Comparison of ENCODE assay signal across 9 mouse cellular contexts in the genomic region with DNA sequence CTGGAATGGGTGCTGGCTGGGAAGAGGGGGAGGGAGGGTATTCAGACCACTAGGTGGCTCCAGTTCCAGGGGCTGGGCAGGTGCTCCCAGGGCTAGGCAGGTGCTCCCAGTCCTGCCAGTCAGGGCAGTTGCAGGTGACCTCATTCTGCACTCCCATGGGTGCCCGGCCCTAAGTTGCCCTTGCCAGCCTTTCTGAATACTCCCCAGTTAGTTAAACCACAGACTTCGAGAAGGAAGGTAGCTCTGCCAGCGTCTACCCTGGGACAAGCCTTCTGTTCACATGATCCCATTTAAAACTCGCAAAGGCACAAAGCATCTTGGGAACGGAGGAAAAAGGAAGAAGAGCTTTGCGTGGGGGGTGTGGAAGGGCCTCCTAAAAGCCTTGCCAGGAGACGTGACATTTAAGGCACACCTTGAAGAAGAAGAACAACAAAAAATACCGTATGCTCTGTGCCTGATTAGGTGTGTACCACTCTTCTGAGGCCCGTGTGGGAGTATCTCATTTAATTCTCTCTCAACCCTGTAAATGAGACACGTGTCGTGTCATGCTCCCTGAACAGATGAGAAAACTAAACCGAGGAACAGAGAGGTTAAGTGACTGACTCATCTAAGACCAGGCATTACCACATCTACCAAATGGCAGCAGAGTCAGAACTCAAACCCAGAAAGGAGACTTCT. TPM values are rescaled to one million over a fixed set of nuclear protein-coding genes. Genes with fewer than 3 reads are reported as not detected.
DNase-seq lines count a peak whose midpoint lies in the region; ATAC-seq and TF ChIP-seq lines count a peak whose summit lies in the region.
"Had no signal": no experiment of that assay in that cellular context is flagged by ENCODE, and none has a peak within 500 bp of the region (broad histone marks: within the 10 kb centered on the region; RNA-seq: fewer than 3 reads in every experiment).

No protein-coding gene starts in this region.

- no peaks in the 10 kb centered on the region for H3K36me3 ChIP-seq in heart, postnatal 0 days (replicated peaks; ENCODE audit: control insufficient read depth, insufficient read depth, low read length)
- no peaks in the 10 kb centered on the region for H3K36me3 ChIP-seq in liver, embryonic 16.5 days (ENCODE audit: control insufficient read depth, insufficient read depth)

- TF ChIP-seq EP300 in heart, postnatal 0 days (IDR thresholded peaks at IDR 0.05; ENCODE audit: low read depth), result no peak

- 22% methylated on average over 12 of the region's 12 CpGs for WGBS in heart, postnatal 0 days
- WGBS in liver, embryonic 16.5 days (ENCODE audit: insufficient replicate concordance), result 16% methylated on average over 12 of the region's 12 CpGs

- H3K4me3 ChIP-seq in heart, postnatal 0 days (ENCODE audit: low read depth, low read length), result no peak overlapping the region
- H3K4me3 ChIP-seq in bone marrow macrophage, adult 2 months (ENCODE audit: insufficient read depth, low read length), result peak overlapping the region; percentile 41
- no peak overlapping the region; the same call in 1 of the 2 replicates for H3K4me3 ChIP-seq in liver, embryonic 16.5 days (ENCODE audit: low read depth, low read length)

- H3K27me3 ChIP-seq in heart, postnatal 0 days (ENCODE audit: control insufficient read depth, insufficient read depth, low read length), result peaks cover 27% of the 10 kb centered on the region
- H3K27me3 ChIP-seq in liver, embryonic 16.5 days (ENCODE audit: control insufficient read depth, insufficient read depth, low read depth, low read length), result peaks cover 39% of the 10 kb centered on the region

- no peaks in the 10 kb centered on the region for H3K9me3 ChIP-seq in heart, postnatal 0 days (replicated peaks; ENCODE audit: control insufficient read depth, low read length)
- no peaks in the 10 kb centered on the region for H3K9me3 ChIP-seq in liver, embryonic 16.5 days (replicated peaks; ENCODE audit: control insufficient read depth, low read length)

- no peak for DNase-seq in heart, postnatal 0 days (ENCODE audit: low spot score)
- DNase-seq in heart, adult 11 months, result no peak
- DNase-seq in 416B (ENCODE audit: low read depth), result peak; percentile 67
- DNase-seq in urinary bladder, adult 2 months (ENCODE audit: low spot score), result no peak
- no peak for DNase-seq in Muller cell, postnatal 12 days (ENCODE audit: inconsistent ontology term)
- no peak for DNase-seq in adrenal gland, adult 8-10 months

- no peak for TF ChIP-seq POLR2A in bone marrow macrophage, adult 2 months (IDR thresholded peaks at IDR 0.05; ENCODE audit: borderline replicate concordance, low read depth, low read length)

- TF ChIP-seq CTCF in heart, postnatal 0 days (IDR thresholded peaks at IDR 0.05; ENCODE audit: low read depth), result no peak
- TF ChIP-seq CTCF in bone marrow macrophage, adult 2 months (IDR thresholded peaks at IDR 0.05; ENCODE audit: low read depth, low read length), result no peak

- H3K4me2 ChIP-seq in heart, postnatal 0 days (ENCODE audit: low read depth, low read length), result peak overlapping the region; percentile 58
- peak overlapping the region; percentile 58; the same call in 1 of the 2 replicates for H3K4me2 ChIP-seq in liver, embryonic 16.5 days (ENCODE audit: low read depth, low read length)

- H3K4me1 ChIP-seq in heart, postnatal 0 days (ENCODE audit: control insufficient read depth, insufficient read depth), result peaks cover 13% of the 10 kb centered on the region
- peaks cover 21% of the 10 kb centered on the region for H3K4me1 ChIP-seq in bone marrow macrophage, adult 2 months (ENCODE audit: control insufficient read depth, insufficient read depth, low read length)
- H3K4me1 ChIP-seq in liver, embryonic 16.5 days (ENCODE audit: control insufficient read depth, low read depth, low read length), result peaks cover 12% of the 10 kb centered on the region

- no peak for ATAC-seq in heart, postnatal 0 days (ENCODE audit: insufficient read depth, low read depth)
- ATAC-seq in liver, embryonic 16.5 days (ENCODE audit: low read depth), result no peak

- H3K9ac ChIP-seq in heart, postnatal 0 days (replicated peaks; ENCODE audit: low read depth, low read length), result no peak overlapping the region
- H3K9ac ChIP-seq in liver, embryonic 16.5 days (ENCODE audit: low read depth, low read length), result no peak overlapping the region

- H3K27ac ChIP-seq in heart, postnatal 0 days (ENCODE audit: low read depth), result no peak overlapping the region
- H3K27ac ChIP-seq in bone marrow macrophage, adult 2 months (ENCODE audit: insufficient read depth, low read depth, low read length), result peak overlapping the region; percentile 30; the same call in 1 of the 2 replicates
- H3K27ac ChIP-seq in liver, embryonic 16.5 days (ENCODE audit: low read length), result no peak overlapping the region

RNA-seq across cellular contexts. Expression of a gene that starts 0.7 kb away (rescaled TPM):
- not detected in 2 replicates for total RNA-seq in heart, postnatal 0 days (2014; rRNA removed; ENCODE audit: low replicate concordance)
- polyA plus RNA-seq in heart, postnatal 0 days (2015; fragmentation: Nextera tagmentation; extraction: Ambion mirVana), result 0.10 TPM in 1 of 2 replicates, not detected in the other
- 0.65 TPM in 1 of 2 replicates, not detected in the other for polyA plus RNA-seq in bone marrow macrophage, adult 2 months (2012; ENCODE audit: insufficient read depth, insufficient read length, missing spikeins)
- 0.11 and 0.15 TPM in 2 replicates for polyA plus RNA-seq in liver, embryonic 16.5 days (2015; fragmentation: Nextera tagmentation; extraction: Ambion mirVana)
- 0.81 and 1.3 TPM in 2 replicates for polyA plus RNA-seq in urinary bladder, adult 2 months (2012; rRNA removed)
- 10 to 100 TPM in 3 of 4 experiments, 1 to 10 TPM in 1; 7.0 to 15.2 (median 12.2) TPM for total RNA-seq in adrenal gland, adult 8-10 months (2022)

RNA-seq across cellular contexts. Expression of a gene that starts 13.9 kb away (rescaled TPM):
- total RNA-seq in heart, postnatal 0 days (2014; rRNA removed; ENCODE audit: low replicate concordance), result not detected in 2 replicates
- not detected in 2 replicates for polyA plus RNA-seq in heart, postnatal 0 days (2015; fragmentation: Nextera tagmentation; extraction: Ambion mirVana)
- polyA plus RNA-seq in bone marrow macrophage, adult 2 months (2012; ENCODE audit: insufficient read depth, insufficient read length, missing spikeins), result not detected in 2 replicates
- not detected in 2 replicates for polyA plus RNA-seq in liver, embryonic 16.5 days (2015; fragmentation: Nextera tagmentation; extraction: Ambion mirVana)
- not detected in 2 replicates for polyA plus RNA-seq in urinary bladder, adult 2 months (2012; rRNA removed)
- under 1 TPM in 3 of 4 experiments, not detected in 1; 0.32 to 0.63 (median 0.46) TPM for total RNA-seq in adrenal gland, adult 8-10 months (2022)
- polyA plus RNA-seq: limb, embryonic 11.5 days had no signal

RNA-seq across cellular contexts. Expression of a gene that starts 35.4 kb away (rescaled TPM):
- total RNA-seq in heart, postnatal 0 days (2014; rRNA removed; ENCODE audit: low replicate concordance), result 23.0 and 24.1 TPM in 2 replicates
- 17.1 and 18.2 TPM in 2 replicates for polyA plus RNA-seq in heart, postnatal 0 days (2015; fragmentation: Nextera tagmentation; extraction: Ambion mirVana)
- 20.3 and 20.4 TPM in 2 replicates for polyA plus RNA-seq in bone marrow macrophage, adult 2 months (2012; ENCODE audit: insufficient read depth, insufficient read length, missing spikeins)
- polyA plus RNA-seq in liver, embryonic 16.5 days (2015; fragmentation: Nextera tagmentation; extraction: Ambion mirVana), result 14.7 and 16.1 TPM in 2 replicates
- polyA plus RNA-seq in urinary bladder, adult 2 months (2012; rRNA removed), result 25.7 and 26.2 TPM in 2 replicates
- total RNA-seq in adrenal gland, adult 8-10 months (2022), result 10 to 100 TPM; 44.1 to 57.3 (median 56.5) TPM

RNA-seq across cellular contexts. Expression of a gene that starts 35.6 kb away (rescaled TPM):
- 20.2 and 24.5 TPM in 2 replicates for total RNA-seq in heart, postnatal 0 days (2014; rRNA removed; ENCODE audit: low replicate concordance)
- 15.7 and 16.3 TPM in 2 replicates for polyA plus RNA-seq in heart, postnatal 0 days (2015; fragmentation: Nextera tagmentation; extraction: Ambion mirVana)
- polyA plus RNA-seq in bone marrow macrophage, adult 2 months (2012; ENCODE audit: insufficient read depth, insufficient read length, missing spikeins), result 3.8 and 4.0 TPM in 2 replicates
- 3.6 and 3.7 TPM in 2 replicates for polyA plus RNA-seq in liver, embryonic 16.5 days (2015; fragmentation: Nextera tagmentation; extraction: Ambion mirVana)
- polyA plus RNA-seq in urinary bladder, adult 2 months (2012; rRNA removed), result 11.0 and 12.9 TPM in 2 replicates
- 10 to 100 TPM; 17.0 to 30.2 (median 22.3) TPM for total RNA-seq in adrenal gland, adult 8-10 months (2022)

RNA-seq across cellular contexts. Expression of a gene that starts 59.1 kb away (rescaled TPM):
- total RNA-seq in heart, postnatal 0 days (2014; rRNA removed; ENCODE audit: low replicate concordance), result not detected in 2 replicates
- 0.14 and 0.18 TPM in 2 replicates for polyA plus RNA-seq in heart, postnatal 0 days (2015; fragmentation: Nextera tagmentation; extraction: Ambion mirVana)
- polyA plus RNA-seq in bone marrow macrophage, adult 2 months (2012; ENCODE audit: insufficient read depth, insufficient read length, missing spikeins), result 1.2 TPM in 1 of 2 replicates, not detected in the other
- polyA plus RNA-seq in liver, embryonic 16.5 days (2015; fragmentation: Nextera tagmentation; extraction: Ambion mirVana), result 1.2 TPM in 2 replicates
- polyA plus RNA-seq in urinary bladder, adult 2 months (2012; rRNA removed), result 1.6 and 1.8 TPM in 2 replicates
- 1 to 10 TPM in 2 of 4 experiments, under 1 TPM in 2; 0.42 to 1.8 (median 1.1) TPM for total RNA-seq in adrenal gland, adult 8-10 months (2022)
